Mouse (Mus musculus): ENCODE data around the gene Rbpms2.
"Not testable (repeated sequence)": the region's sequence is repeated elsewhere in the genome, so short reads cannot be mapped to it uniquely, and the experiment has no call there.

The Rbpms2 gene

GRCm38 (mm10) chr9:65613098-65613497 lies 16.4 kb upstream of the Rbpms2 start:
- in situ Hi-C loops (cut with MboI, MseI), result no loop called here

GRCm38 (mm10) chr9:65619311-65619710 lies 10.1 kb upstream of the Rbpms2 start:
- in situ Hi-C loops (cut with MboI, MseI), result no loop called here

- in situ Hi-C loops (cut with MboI, MseI), result no loop called here
These were observed 8.3 kb upstream of the Rbpms2 start for GRCm38 (mm10) chr9:65621196-65621595.

GRCm38 (mm10) chr9:65621666-65622065 lies 7.8 kb upstream of the Rbpms2 start:
- in situ Hi-C loops (cut with MboI, MseI), result no loop called here

GRCm38 (mm10) chr9:65622826-65623225 lies 6.6 kb upstream of the Rbpms2 start:
- in situ Hi-C loops (cut with MboI, MseI), result no loop called here

- in situ Hi-C loops (cut with MboI, MseI), result no loop called here
These were observed 5.2 kb upstream of the Rbpms2 start for GRCm38 (mm10) chr9:65624266-65624665.

- in situ Hi-C loops (cut with MboI, MseI), result no loop called here
These were observed 551 bp downstream of the Rbpms2 start for GRCm38 (mm10) chr9:65629767-65630630.

- in situ Hi-C loops (cut with MboI, MseI), result no loop called here
These were observed 1.3 kb downstream of the Rbpms2 start for GRCm38 (mm10) chr9:65630631-65631353.

- in situ Hi-C loops (cut with MboI, MseI), result no loop called here
These were observed 2.0 kb downstream of the Rbpms2 start for GRCm38 (mm10) chr9:65631354-65632021.

- in situ Hi-C loops (cut with MboI, MseI), result no loop called here
These were observed 6.3 kb downstream of the Rbpms2 start for GRCm38 (mm10) chr9:65635766-65636165.

- in situ Hi-C loops (cut with MboI, MseI), result no loop called here
These were observed 7.5 kb downstream of the Rbpms2 start for GRCm38 (mm10) chr9:65636926-65637325.

GRCm38 (mm10) chr9:65639065-65639464 lies 9.6 kb downstream of the Rbpms2 start:
- in situ Hi-C loops (cut with MboI, MseI), result no loop called here

GRCm38 (mm10) chr9:65640838-65641410 lies 11.5 kb downstream of the Rbpms2 start:
- in situ Hi-C loops (cut with MboI, MseI), result no loop called here

- in situ Hi-C loops (cut with MboI, MseI), result no loop called here
These were observed 12.1 kb downstream of the Rbpms2 start for GRCm38 (mm10) chr9:65641446-65642052.

GRCm38 (mm10) chr9:65642546-65642945 lies 13.1 kb downstream of the Rbpms2 start:
- in situ Hi-C loops (cut with MboI, MseI), result no loop called here

GRCm38 (mm10) chr9:65644960-65645359 lies 15.5 kb downstream of the Rbpms2 start:
- in situ Hi-C loops (cut with MboI, MseI), result no loop called here

- in situ Hi-C loops (cut with MboI, MseI), result no loop called here
These were observed 16.5 kb downstream of the Rbpms2 start for GRCm38 (mm10) chr9:65645984-65646383.

GRCm38 (mm10) chr9:65646782-65647181 lies 17.3 kb downstream of the Rbpms2 start:
- in situ Hi-C loops (cut with MboI, MseI), result no loop called here

GRCm38 (mm10) chr9:65648730-65649129 lies 19.3 kb downstream of the Rbpms2 start:
- in situ Hi-C loops (cut with MboI, MseI), result no loop called here

GRCm38 (mm10) chr9:65649997-65650396 lies 20.5 kb downstream of the Rbpms2 start:
- in situ Hi-C loops (cut with MboI, MseI), result no loop called here

GRCm38 (mm10) chr9:65651957-65652356 lies 22.5 kb downstream of the Rbpms2 start:
- in situ Hi-C loops (cut with MboI, MseI), result not testable (repeated sequence)

Measured in regulatory T cell (primary cell).